8 mouse cellular contexts compared by ENCODE assay signal in genomic region chr11:53308251-53308864, GRCm38 (mm10). TPM values are rescaled to one million over a fixed set of nuclear protein-coding genes. Genes with fewer than 3 reads are reported as not detected.
DNase-seq lines count a peak whose midpoint lies in the region; ATAC-seq and TF ChIP-seq lines count a peak whose summit lies in the region.

No protein-coding gene starts in this region.

- H3K27ac ChIP-seq in bone marrow macrophage, adult 2 months (ENCODE audit: insufficient read depth, low read depth, low read length), result peak overlapping the region; percentile 64
- H3K27ac ChIP-seq in heart, embryonic 13.5 days (replicated peaks), result peak overlapping the region; percentile 95
- peak overlapping the region; percentile 15; the same call in 1 of the 2 replicates for H3K27ac ChIP-seq in limb, embryonic 14.5 days (replicated peaks; ENCODE audit: low read depth, low read length)

- no peak for TF ChIP-seq POLR2A in bone marrow macrophage, adult 2 months (IDR thresholded peaks at IDR 0.05; ENCODE audit: borderline replicate concordance, low read depth, low read length)
- no peak for TF ChIP-seq POLR2A in limb, embryonic 14.5 days (IDR thresholded peaks at IDR 0.05; ENCODE audit: borderline replicate concordance, extremely low read depth, insufficient read depth, insufficient read length)

- TF ChIP-seq CTCF in bone marrow macrophage, adult 2 months (IDR thresholded peaks at IDR 0.05; ENCODE audit: low read depth, low read length), result no peak

- H3K4me1 ChIP-seq in bone marrow macrophage, adult 2 months (ENCODE audit: control insufficient read depth, insufficient read depth, low read length), result peaks cover 34% of the 10 kb centered on the region
- peaks cover 41% of the 10 kb centered on the region for H3K4me1 ChIP-seq in heart, embryonic 13.5 days
- H3K4me1 ChIP-seq in limb, embryonic 14.5 days (ENCODE audit: control insufficient read depth, insufficient read depth, low read length), result peaks cover 6% of the 10 kb centered on the region; the same call in 1 of the 2 replicates

- ATAC-seq in heart, embryonic 13.5 days (ENCODE audit: extremely low read depth, insufficient number of reproducible peaks, low FRiP score, low TSS enrichment), result 0 out of 2 replicates have a peak, but pooled peaks have one; percentile 61
- peak; percentile 78 for ATAC-seq in limb, embryonic 14.5 days (ENCODE audit: low FRiP score, low read depth)
- no peak for ATAC-seq in erythroblast, adult 5-6 weeks (replicated peaks; ENCODE audit: low FRiP score, poor library complexity, severe bottlenecking)

- H3K27me3 ChIP-seq in heart, embryonic 13.5 days (replicated peaks), result no peaks in the 10 kb centered on the region
- no peaks in the 10 kb centered on the region for H3K27me3 ChIP-seq in limb, embryonic 14.5 days (ENCODE audit: control insufficient read depth, insufficient read depth, low read length)
- H3K27me3 ChIP-seq in splenic B cell, adult 2 months (ENCODE audit: control insufficient read depth, insufficient read depth, low read length, poor library complexity, severe bottlenecking), result no peaks in the 10 kb centered on the region

- DNase-seq in 3T3-L1 (ENCODE audit: low read depth, low spot score), result peak; percentile 87
- peak; percentile 44 for DNase-seq in limb, embryonic 14.5 days (ENCODE audit: low spot score)
- peak; percentile 37 for DNase-seq in splenic B cell, adult 2 months (ENCODE audit: low read depth, low spot score)
- no peak for DNase-seq in c-Kit-positive CD71-positive TER-119-positive erythroid progenitor cells, embryonic 14.5 days (ENCODE audit: low spot score)
- DNase-seq in frontal cortex, postnatal 36 days (ENCODE audit: low spot score in 2 of 2), result no peak

- peak overlapping the region; percentile 8; the same call in 1 of the 2 replicates for H3K9ac ChIP-seq in heart, embryonic 13.5 days
- no peak overlapping the region for H3K9ac ChIP-seq in limb, embryonic 14.5 days (ENCODE audit: low read depth, low read length, severe bottlenecking)

- no peaks in the 10 kb centered on the region for H3K9me3 ChIP-seq in heart, embryonic 13.5 days
- H3K9me3 ChIP-seq in limb, embryonic 14.5 days (ENCODE audit: control insufficient read depth, low read length), result no peaks in the 10 kb centered on the region

- no peak overlapping the region for H3K4me3 ChIP-seq in bone marrow macrophage, adult 2 months (ENCODE audit: insufficient read depth, low read length)
- no peak overlapping the region for H3K4me3 ChIP-seq in heart, embryonic 13.5 days
- H3K4me3 ChIP-seq in limb, embryonic 14.5 days (replicated peaks; ENCODE audit: low read length), result no peak overlapping the region

- H3K36me3 ChIP-seq in heart, embryonic 13.5 days, result no peaks in the 10 kb centered on the region
- no peaks in the 10 kb centered on the region for H3K36me3 ChIP-seq in limb, embryonic 14.5 days (ENCODE audit: control insufficient read depth, insufficient read depth, low read length)
- no peaks in the 10 kb centered on the region; the same call in 1 of the 2 replicates for H3K36me3 ChIP-seq in splenic B cell, adult 2 months (ENCODE audit: control insufficient read depth, insufficient read depth, low read length, poor library complexity, severe bottlenecking)

- H3K4me2 ChIP-seq in heart, embryonic 13.5 days, result 0 out of 2 replicates have a peak overlapping the region, but pooled peaks have one; percentile 5
- H3K4me2 ChIP-seq in limb, embryonic 14.5 days (replicated peaks; ENCODE audit: low read depth, low read length, severe bottlenecking), result no peak overlapping the region

RNA-seq across cellular contexts. Expression of gene Hspa4, which starts 8.1 kb away (rescaled TPM):
- polyA plus RNA-seq in bone marrow macrophage, adult 2 months (2012; ENCODE audit: insufficient read depth, insufficient read length, missing spikeins), result 111 and 118 TPM in 2 replicates
- polyA plus RNA-seq in heart, embryonic 13.5 days (2015; fragmentation: Nextera tagmentation; extraction: Ambion mirVana), result 61.3 and 63.2 TPM in 2 replicates
- polyA plus RNA-seq in limb, embryonic 14.5 days (2012; rRNA removed), result 47.8 and 62.6 TPM in 2 replicates
- polyA plus RNA-seq in limb, embryonic 14.5 days (2014; fragmentation: Nextera tagmentation; extraction: Ambion mirVana), result 78.5 and 79.9 TPM in 2 replicates
- total RNA-seq in erythroblast, adult 5-6 weeks (2015; ENCODE audit: low replicate concordance), result 40.9 and 48.5 TPM in 2 replicates
- 93.7 and 111 TPM in 2 replicates for total RNA-seq in erythroblast, adult 5-6 weeks (2017; ENCODE audit: low replicate concordance)

RNA-seq across cellular contexts. Expression of gene Zcchc10, which starts 16.1 kb away (rescaled TPM):
- polyA plus RNA-seq in bone marrow macrophage, adult 2 months (2012; ENCODE audit: insufficient read depth, insufficient read length, missing spikeins), result 13.9 and 17.4 TPM in 2 replicates
- 13.6 and 15.8 TPM in 2 replicates for polyA plus RNA-seq in heart, embryonic 13.5 days (2015; fragmentation: Nextera tagmentation; extraction: Ambion mirVana)
- polyA plus RNA-seq in limb, embryonic 14.5 days (2012; rRNA removed), result 15.0 and 15.4 TPM in 2 replicates
- 19.4 and 20.4 TPM in 2 replicates for polyA plus RNA-seq in limb, embryonic 14.5 days (2014; fragmentation: Nextera tagmentation; extraction: Ambion mirVana)
- total RNA-seq in erythroblast, adult 5-6 weeks (2015; ENCODE audit: low replicate concordance), result 7.9 and 13.6 TPM in 2 replicates
- 0.94 and 2.0 TPM in 2 replicates for total RNA-seq in erythroblast, adult 5-6 weeks (2017; ENCODE audit: low replicate concordance)

RNA-seq across cellular contexts. Expression of gene Aff4, which starts 42.3 kb away (rescaled TPM):
- polyA plus RNA-seq in bone marrow macrophage, adult 2 months (2012; ENCODE audit: insufficient read depth, insufficient read length, missing spikeins), result 54.6 and 68.8 TPM in 2 replicates
- polyA plus RNA-seq in heart, embryonic 13.5 days (2015; fragmentation: Nextera tagmentation; extraction: Ambion mirVana), result 31.2 and 38.7 TPM in 2 replicates
- 32.7 and 34.3 TPM in 2 replicates for polyA plus RNA-seq in limb, embryonic 14.5 days (2012; rRNA removed)
- 60.6 and 66.3 TPM in 2 replicates for polyA plus RNA-seq in limb, embryonic 14.5 days (2014; fragmentation: Nextera tagmentation; extraction: Ambion mirVana)
- 32.2 and 50.3 TPM in 2 replicates for total RNA-seq in erythroblast, adult 5-6 weeks (2015; ENCODE audit: low replicate concordance)
- total RNA-seq in erythroblast, adult 5-6 weeks (2017; ENCODE audit: low replicate concordance), result 12.0 and 25.4 TPM in 2 replicates

Comparison
In these comparisons a context has a peak if more than half of its experiments do, and no peak if none do; other contexts are left out.
1. DNase-seq: peak in 3T3-L1 (single experiment), limb, embryonic 14.5 days (single experiment) and splenic B cell, adult 2 months (single experiment); none in c-Kit-positive CD71-positive TER-119-positive erythroid progenitor cells, embryonic 14.5 days (single experiment) and frontal cortex, postnatal 36 days (0 of 2).
2. H3K27ac ChIP-seq: peak in every context shown above with its lines; median percentile 95 in heart, embryonic 13.5 days; 64 in bone marrow macrophage, adult 2 months; 15 in limb, embryonic 14.5 days.